Mouse (Mus musculus) heart, embryonic 15.5 days (tissue): Measurements from ENCODE around the gene Man2a2. TPM values are rescaled to one million over a fixed set of nuclear protein-coding genes. Genes with fewer than 3 reads are reported as not detected.

Experiments used
- ATAC-seq: fragments of 200-750 bp; cut with Nextera tagmentation; replicated peaks from 2 replicates; pipeline ENCODE4 v1.8.0; 2017; ENCODE audit warnings: low read depth, moderate TSS enrichment; ENCODE audit not compliant: insufficient number of reproducible peaks, insufficient read depth, low FRiP score
- H3K27ac ChIP-seq: fragments of 300-500 bp; sonication (generic); 2 replicates; pipeline ENCODE4 v1.5.1; 2015; ENCODE audit warnings: mild to moderate bottlenecking, inconsistent platforms
- H3K27me3 ChIP-seq: fragments of 300-500 bp; sonication (generic); 2 replicates; pipeline ENCODE4 v1.6.1; 2015; ENCODE audit warnings: inconsistent platforms
- H3K36me3 ChIP-seq: fragments of 300-500 bp; sonication (generic); 2 replicates; pipeline ENCODE4 v1.6.1; 2015; ENCODE audit warnings: mild to moderate bottlenecking, inconsistent platforms
- H3K4me1 ChIP-seq: fragments of 300-500 bp; sonication (generic); replicated peaks from 2 replicates; pipeline ENCODE4 v1.6.1; 2015; ENCODE audit warnings: inconsistent platforms
- H3K4me2 ChIP-seq: fragments of 300-500 bp; sonication (generic); 2 replicates; pipeline ENCODE4 v1.6.1; 2015; ENCODE audit warnings: inconsistent platforms, mild to moderate bottlenecking, moderate library complexity
- H3K4me3 ChIP-seq: fragments of 300-500 bp; sonication (generic); 2 replicates; pipeline ENCODE4 v1.5.1; 2015; ENCODE audit warnings: mild to moderate bottlenecking, inconsistent platforms
- H3K9ac ChIP-seq: fragments of 300-500 bp; sonication (generic); 2 replicates; pipeline ENCODE4 v1.6.1; 2015; ENCODE audit warnings: mild to moderate bottlenecking, inconsistent platforms
- H3K9me3 ChIP-seq: fragments of 300-500 bp; sonication (generic); replicated peaks from 2 replicates; pipeline ENCODE4 v1.6.1; 2016; ENCODE audit warnings: inconsistent platforms
- WGBS: fragments of 180-500 bp; shearing (Covaris S2); methylation state at CpG from one replicate; pipeline ENCODE4 v1.1.7; 2015; ENCODE audit warnings: mixed read lengths; 5-methylcytosine and 5-hydroxymethylcytosine counted together
- polyA plus RNA-seq: library from polyadenylated mRNA; unstranded; fragments of >200 nt; fragmentation: Nextera tagmentation; extraction: Ambion mirVana; gene quantifications from 2 replicates; pipeline ENCODE4 v1.2.1, GENCODE M21; 2015

The Man2a2 gene
- polyA plus RNA-seq, 1 experiment from 2014 or later, result 15.1 TPM

- H3K36me3 ChIP-seq, result peaks cover 15% of the 10 kb centered on the region; the same call in 1 of the 2 replicates
- H3K27ac ChIP-seq, result no peak overlapping the region
- 0 out of 2 replicates have a peak, but pooled peaks cover 2% of the 10 kb centered on the region for H3K4me1 ChIP-seq
- no peak overlapping the region for H3K4me3 ChIP-seq
- ATAC-seq, result no peak
- 31% methylated on average over 6 of the region's 6 CpGs for WGBS
- no peak overlapping the region for H3K4me2 ChIP-seq
- H3K9ac ChIP-seq, result no peak overlapping the region
- H3K27me3 ChIP-seq, result peaks cover 10% of the 10 kb centered on the region; the same call in 1 of the 2 replicates
- no peaks in the 10 kb centered on the region for H3K9me3 ChIP-seq
These were observed 6.3 kb upstream of the Man2a2 start for GRCm38 (mm10) chr7:80377471-80377870.

GRCm38 (mm10) chr7:80376192-80376591, 5.0 kb upstream of the Man2a2 start:
- ATAC-seq, result no peak
- Histone ChIP-seq H3K9ac (no peak overlapping the region), H3K9me3 (no peaks in the 10 kb centered on the region), H3K36me3 (peaks cover 15% of the 10 kb centered on the region; the same call in 1 of the 2 replicates), H3K4me2 (no peak overlapping the region), H3K27me3 (0 out of 2 replicates have a peak, but pooled peaks cover 6% of the 10 kb centered on the region), H3K4me3 (no peak overlapping the region), H3K27ac (no peak overlapping the region), H3K4me1 (0 out of 2 replicates have a peak, but pooled peaks cover 5% of the 10 kb centered on the region)
- 79% methylated on average over 10 of the region's 10 CpGs for WGBS

DNA sequence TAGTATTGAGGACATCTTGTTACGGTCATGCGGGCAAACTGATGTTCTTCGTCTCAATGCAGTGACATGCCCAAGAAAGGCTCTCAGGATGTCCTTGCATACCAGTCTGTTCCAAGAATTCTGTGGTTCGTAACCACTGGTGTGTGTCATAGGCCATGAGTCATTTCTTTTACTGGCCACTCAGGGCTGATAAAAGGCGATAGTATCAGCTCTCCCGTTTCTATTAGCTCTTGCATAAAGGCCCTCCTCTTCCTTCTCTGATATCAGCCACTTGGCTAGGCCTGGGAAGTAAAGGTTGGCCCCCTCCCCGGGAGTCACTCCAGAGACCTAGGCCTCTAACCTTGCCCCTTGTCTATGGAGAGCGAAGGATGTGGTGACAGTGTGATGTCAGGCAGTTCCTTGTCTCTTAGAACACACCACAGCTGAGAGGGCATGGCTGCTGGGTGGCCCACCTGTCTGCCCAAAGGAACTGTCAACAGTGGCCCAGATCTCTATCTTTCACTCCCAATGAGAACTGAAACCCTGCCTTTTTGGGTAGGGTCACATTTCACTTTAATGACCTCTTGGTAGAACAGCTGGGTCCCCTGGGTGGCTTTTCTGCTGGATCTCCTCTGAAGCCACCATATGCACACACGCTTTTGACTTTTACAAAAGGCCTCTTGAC, 4.3 kb upstream of the Man2a2 start:
- Histone ChIP-seq H3K9me3 (no peaks in the 10 kb centered on the region), H3K4me2 (no peak overlapping the region), H3K36me3 (peaks cover 14% of the 10 kb centered on the region; the same call in 1 of the 2 replicates), H3K27me3 (0 out of 2 replicates have a peak, but pooled peaks cover 1% of the 10 kb centered on the region), H3K4me1 (0 out of 2 replicates have a peak, but pooled peaks cover 5% of the 10 kb centered on the region), H3K4me3 (no peak overlapping the region), H3K27ac (no peak overlapping the region), H3K9ac (no peak overlapping the region)
- ATAC-seq, result no peak
- WGBS, result 46% methylated on average over 9 of the region's 9 CpGs

GRCm38 (mm10) chr7:80374733-80375132, 3.6 kb upstream of the Man2a2 start:
- Histone ChIP-seq H3K4me1 (peaks cover 11% of the 10 kb centered on the region), H3K4me3 (no peak overlapping the region), H3K27me3 (no peaks in the 10 kb centered on the region), H3K36me3 (peaks cover 6% of the 10 kb centered on the region; the same call in 1 of the 2 replicates), H3K4me2 (no peak overlapping the region), H3K27ac (no peak overlapping the region), H3K9ac (no peak overlapping the region), H3K9me3 (no peaks in the 10 kb centered on the region)
- 89% methylated on average over 3 of the region's 3 CpGs for WGBS
- ATAC-seq, result no peak

DNA sequence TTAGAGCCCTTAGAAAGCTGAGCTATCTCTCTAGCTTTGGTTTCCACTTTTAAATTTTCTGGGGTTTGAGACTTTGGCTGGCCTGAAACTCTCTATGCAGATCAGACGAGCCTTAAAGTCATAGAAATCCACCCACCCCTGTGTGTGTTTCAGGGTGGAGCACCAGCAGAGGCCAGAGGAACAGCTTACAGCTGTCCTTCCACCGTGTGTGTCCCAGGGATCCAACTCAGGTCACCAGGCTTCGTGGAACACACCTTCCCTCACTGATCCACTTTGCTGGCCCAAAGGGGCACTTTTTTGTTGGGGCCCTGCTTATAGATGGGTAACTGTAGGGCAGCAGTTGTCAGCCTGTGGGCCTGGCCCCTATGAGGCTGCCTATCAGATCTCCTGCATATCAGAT, 3.1 kb upstream of the Man2a2 start:
- peaks cover 16% of the 10 kb centered on the region for H3K4me1 ChIP-seq
- H3K9me3 ChIP-seq, result no peaks in the 10 kb centered on the region
- ATAC-seq, result no peak
- no peaks in the 10 kb centered on the region for H3K27me3 ChIP-seq
- peaks cover 2% of the 10 kb centered on the region; the same call in 1 of the 2 replicates for H3K36me3 ChIP-seq
- no peak overlapping the region for H3K27ac ChIP-seq
- WGBS, result 65% methylated on average over 3 of the region's 3 CpGs
- H3K4me2 ChIP-seq, result no peak overlapping the region
- no peak overlapping the region for H3K4me3 ChIP-seq
- no peak overlapping the region for H3K9ac ChIP-seq

- no peak for ATAC-seq
- Histone ChIP-seq H3K27ac (no peak overlapping the region), H3K36me3 (no peaks in the 10 kb centered on the region), H3K9me3 (no peaks in the 10 kb centered on the region), H3K9ac (no peak overlapping the region), H3K4me1 (peaks cover 20% of the 10 kb centered on the region), H3K4me2 (no peak overlapping the region), H3K4me3 (no peak overlapping the region), H3K27me3 (no peaks in the 10 kb centered on the region)
- 84% methylated on average over 12 of the region's 12 CpGs for WGBS
These were observed 2.7 kb upstream of the Man2a2 start for GRCm38 (mm10) chr7:80373850-80374249.

DNA sequence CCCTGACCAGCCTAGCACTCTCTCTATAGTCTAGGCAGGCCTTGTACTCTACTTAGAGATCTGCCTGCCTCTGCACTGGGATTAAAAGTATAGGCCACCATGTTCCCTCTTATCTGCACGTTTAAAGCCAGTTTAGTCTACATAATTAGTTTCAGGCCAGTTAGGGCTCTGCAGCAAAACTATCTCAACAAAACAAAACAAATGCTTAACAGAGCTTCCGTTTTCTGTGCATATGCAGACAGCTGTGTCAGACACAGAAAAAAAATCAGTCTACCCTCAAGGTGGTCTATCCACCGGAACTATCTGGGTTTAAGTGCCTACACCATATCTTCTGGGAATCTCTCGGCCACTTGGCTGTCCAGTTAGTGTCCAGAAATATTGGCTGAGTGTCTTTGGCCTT, 2.2 kb upstream of the Man2a2 start:
- ATAC-seq, result no peak
- Histone ChIP-seq H3K9ac (no peak overlapping the region), H3K4me2 (no peak overlapping the region), H3K36me3 (peaks cover under 1% of the 10 kb centered on the region; the same call in 1 of the 2 replicates), H3K4me1 (peaks cover 23% of the 10 kb centered on the region), H3K27ac (no peak overlapping the region), H3K4me3 (no peak overlapping the region), H3K27me3 (no peaks in the 10 kb centered on the region), H3K9me3 (no peaks in the 10 kb centered on the region)
- 72% methylated on average over 4 of the region's 4 CpGs for WGBS

GRCm38 (mm10) chr7:80372667-80373066, 1.5 kb upstream of the Man2a2 start:
- Histone ChIP-seq H3K4me2 (no peak overlapping the region), H3K9me3 (no peaks in the 10 kb centered on the region), H3K27ac (no peak overlapping the region), H3K4me1 (peaks cover 27% of the 10 kb centered on the region), H3K27me3 (no peaks in the 10 kb centered on the region), H3K36me3 (peaks cover 7% of the 10 kb centered on the region), H3K9ac (no peak overlapping the region), H3K4me3 (no peak overlapping the region)
- 32% methylated on average over 2 of the region's 2 CpGs for WGBS
- no peak for ATAC-seq

- no peak overlapping the region for H3K27ac ChIP-seq
- no peak overlapping the region for H3K4me3 ChIP-seq
- H3K9ac ChIP-seq, result no peak overlapping the region
- no peak for ATAC-seq
- H3K27me3 ChIP-seq, result no peaks in the 10 kb centered on the region
- peaks cover 12% of the 10 kb centered on the region for H3K36me3 ChIP-seq
- WGBS, result 46% methylated on average over 3 of the region's 3 CpGs
- no peak overlapping the region for H3K4me2 ChIP-seq
- peaks cover 27% of the 10 kb centered on the region for H3K4me1 ChIP-seq
- no peaks in the 10 kb centered on the region for H3K9me3 ChIP-seq
These were observed 991 bp upstream of the Man2a2 start for GRCm38 (mm10) chr7:80372166-80372565.

DNA sequence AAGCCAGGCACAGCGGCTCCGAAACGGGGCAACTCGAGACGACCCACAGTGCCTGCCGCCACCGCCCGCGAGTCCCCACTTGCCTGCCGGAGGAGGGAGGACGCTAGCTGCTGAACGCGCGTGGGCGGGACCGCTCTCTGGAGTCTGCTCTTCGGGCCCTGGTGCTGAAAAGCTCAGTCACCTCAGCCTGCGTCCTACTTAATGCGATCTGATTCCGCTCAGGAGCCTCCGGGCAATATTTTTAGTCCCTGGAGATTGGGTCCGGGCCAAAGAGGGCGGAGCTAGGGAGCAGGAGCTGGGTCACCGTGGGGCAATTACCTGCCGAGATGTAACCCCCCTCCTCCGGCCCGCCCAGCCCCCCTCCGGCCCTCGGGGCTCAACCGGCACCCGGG, 530 bp downstream of the Man2a2 start:
- Histone ChIP-seq H3K9ac (peak overlapping the region; percentile 90), H3K9me3 (no peaks in the 10 kb centered on the region), H3K4me3 (peak overlapping the region; percentile 95), H3K4me1 (peaks cover 30% of the 10 kb centered on the region), H3K27me3 (no peaks in the 10 kb centered on the region), H3K36me3 (peaks cover 27% of the 10 kb centered on the region), H3K4me2 (peak overlapping the region; percentile 86), H3K27ac (peak overlapping the region; percentile 93)
- peak; percentile 68 for ATAC-seq
- WGBS, result under 1% methylated on average over 26 of the region's 31 CpGs

DNA sequence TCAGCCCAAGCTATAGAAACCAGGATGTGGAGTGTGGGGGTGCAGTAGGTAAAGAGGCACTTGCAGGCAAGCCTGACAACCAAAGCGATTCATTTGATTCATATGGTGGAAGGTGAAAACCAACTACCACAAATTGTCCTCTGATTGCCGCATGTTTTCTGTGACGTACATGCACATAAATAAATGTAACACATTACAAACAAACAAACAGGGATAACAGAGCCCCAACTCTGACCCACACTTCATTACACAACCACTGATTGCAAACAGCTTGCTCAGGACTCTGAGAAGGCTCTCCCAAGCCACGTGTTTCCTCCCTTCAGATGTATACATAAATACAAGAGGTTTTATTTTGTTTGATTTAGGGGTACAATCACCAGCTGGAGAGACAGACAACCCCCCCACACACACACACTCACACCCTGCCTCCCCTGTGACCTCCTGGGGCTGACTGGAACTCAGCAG, 1.2 kb downstream of the Man2a2 start:
- peak overlapping the region; percentile 93 for H3K27ac ChIP-seq
- 45% methylated on average over 4 of the region's 4 CpGs for WGBS
- peaks cover 28% of the 10 kb centered on the region for H3K36me3 ChIP-seq
- peak overlapping the region; percentile 90 for H3K9ac ChIP-seq
- H3K4me1 ChIP-seq, result peaks cover 28% of the 10 kb centered on the region
- peak overlapping the region; percentile 95 for H3K4me3 ChIP-seq
- H3K9me3 ChIP-seq, result no peaks in the 10 kb centered on the region
- H3K4me2 ChIP-seq, result peak overlapping the region; percentile 86
- no peaks in the 10 kb centered on the region for H3K27me3 ChIP-seq
- peak; percentile 0; the same call in 1 of the 2 replicates for ATAC-seq

DNA sequence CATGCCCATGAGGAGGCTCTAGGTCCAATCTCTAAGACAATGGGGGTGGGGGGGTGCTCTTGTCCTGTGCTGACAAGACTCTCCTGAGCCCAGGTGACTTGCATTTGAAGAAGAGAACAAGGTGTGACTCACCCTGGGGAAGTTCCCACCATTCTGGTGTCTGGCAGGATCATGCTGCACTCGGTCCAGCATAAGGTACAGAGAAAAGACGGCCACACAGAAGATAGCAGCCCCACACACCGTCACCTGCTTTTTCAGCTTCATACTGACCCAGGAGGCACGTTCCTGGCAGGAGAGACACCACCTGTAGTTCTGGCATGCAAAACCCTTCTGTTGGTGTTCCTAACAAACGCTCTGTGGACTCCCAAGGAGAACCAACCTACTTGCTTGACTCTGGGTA, 1.7 kb downstream of the Man2a2 start:
- Histone ChIP-seq H3K4me2 (peak overlapping the region; percentile 86), H3K4me1 (peaks cover 28% of the 10 kb centered on the region), H3K9ac (no peak overlapping the region), H3K27me3 (no peaks in the 10 kb centered on the region), H3K9me3 (no peaks in the 10 kb centered on the region), H3K4me3 (peak overlapping the region; percentile 95), H3K27ac (peak overlapping the region; percentile 93), H3K36me3 (peaks cover 32% of the 10 kb centered on the region)
- no peak for ATAC-seq
- WGBS, result 67% methylated on average over 5 of the region's 5 CpGs
